Mouse (Mus musculus): ENCODE measurements at regions not wholly inside any gene's neighbourhood (a gene's known extent, or its start where the extent isn't known, plus 50 kb on each side); places are given as distances from the start of the nearest gene placed in this dataset.

DNA sequence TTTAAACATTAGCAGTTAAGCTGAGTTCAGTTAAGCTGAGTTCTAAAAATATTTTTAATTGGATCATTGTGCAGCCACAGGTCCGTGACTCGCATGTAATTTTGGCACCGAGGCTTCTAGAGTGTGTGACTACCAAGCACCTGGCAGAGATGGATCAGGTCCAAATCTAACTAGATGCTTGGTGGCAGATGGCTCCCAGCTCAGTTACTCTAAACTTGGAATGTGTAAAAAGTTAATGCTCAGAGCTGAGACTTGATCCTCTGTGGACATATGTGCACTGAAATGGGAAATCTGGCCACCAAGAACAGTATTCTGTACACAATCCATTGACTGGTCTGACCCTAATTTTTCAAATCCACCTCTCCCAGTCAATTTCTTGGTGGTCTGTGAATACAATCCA is 374.1 kb downstream of the Rprm start:
- TF ChIP-seq POLR2A (IDR thresholded peaks at IDR 0.05; ENCODE audit: low read depth, low read length) (no peak), CTCF (IDR thresholded peaks at IDR 0.05; ENCODE audit: borderline replicate concordance, insufficient read depth, low read length) (no peak)

Measured in embryonic fibroblast, embryonic 13.5 days (primary cell).